Mouse (Mus musculus) bone marrow, adult 2 months (tissue): Measurements from ENCODE around the gene Tulp3.

Experiments
- CTCF ChIP-seq: fragments of 200-500 bp; IDR thresholded peaks from 2 replicates; pipeline ENCODE4 v1.5.1; 2011; ENCODE audit warnings: low read length, control low read depth; ENCODE audit not compliant: control insufficient read depth, insufficient read depth
- POLR2A ChIP-seq: fragments of 200-500 bp; IDR thresholded peaks from 2 replicates; pipeline ENCODE4 v1.6.1; 2011; ENCODE audit warnings: low read depth, mild to moderate bottlenecking, control low read depth, low read length, borderline replicate concordance; ENCODE audit not compliant: control insufficient read depth

DNA sequence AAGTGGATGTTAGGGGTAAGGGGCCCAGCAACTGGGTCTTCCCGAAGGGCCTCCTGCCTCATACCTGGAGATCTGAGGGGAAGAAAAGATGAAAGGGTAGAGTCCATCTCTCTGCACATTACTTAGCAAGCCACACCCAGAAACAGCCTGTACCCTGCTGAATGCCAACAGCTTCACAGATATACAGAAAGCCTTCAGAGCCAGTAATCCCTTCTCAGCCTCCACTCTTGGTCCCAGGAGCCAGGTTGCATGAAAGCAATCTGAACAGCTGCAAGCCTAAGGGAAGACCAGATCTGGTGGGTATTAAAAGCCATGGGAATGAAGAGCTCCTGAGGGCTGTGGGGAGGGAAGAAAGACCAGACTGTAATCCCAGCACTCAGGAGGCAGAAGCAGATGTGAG, 33.5 kb upstream of the Tulp3 start:
- TF ChIP-seq POLR2A: no peak
- TF ChIP-seq CTCF: no peak
